Mouse (Mus musculus): ENCODE measurements around the gene Faf1. TPM values are rescaled to one million over a fixed set of nuclear protein-coding genes. Genes with fewer than 3 reads are reported as not detected.

The Faf1 gene
- polyA plus RNA-seq, 1 experiment from 2014 or later: 18.5 TPM

DNA sequence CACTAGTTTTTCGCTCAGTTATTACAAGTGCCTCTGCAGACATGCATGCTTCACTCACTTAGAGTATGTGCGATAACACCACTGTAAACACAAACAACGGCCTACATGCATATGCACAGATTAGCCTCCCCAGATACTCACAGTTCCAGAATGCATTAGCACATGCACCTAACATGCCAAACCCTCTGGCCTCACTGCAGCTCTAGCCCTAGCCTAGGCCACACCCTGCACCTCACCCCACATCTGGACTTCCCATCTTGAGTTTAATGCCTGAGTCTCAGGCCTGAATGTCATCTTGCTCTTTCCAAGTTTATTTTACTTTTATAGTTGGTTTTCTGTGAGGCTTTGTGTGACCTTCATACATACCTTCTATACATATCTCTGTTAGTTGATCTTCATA lies 272.9 kb downstream of the Faf1 start:
- Histone ChIP-seq H3K9ac (ENCODE audit: low read length) (no peak overlapping the region), H3K4me1 (ENCODE audit: control insufficient read depth, insufficient read depth, low read length) (no peaks in the 10 kb centered on the region), H3K4me2 (ENCODE audit: low read depth, low read length) (no peak overlapping the region), H3K9me3 (replicated peaks; ENCODE audit: control insufficient read depth, low read length) (no peaks in the 10 kb centered on the region), H3K4me3 (ENCODE audit: low read length) (no peak overlapping the region), H3K27me3 (ENCODE audit: control insufficient read depth, insufficient read depth, low read length) (no peaks in the 10 kb centered on the region), H3K36me3 (ENCODE audit: control insufficient read depth, insufficient read depth) (0 out of 2 replicates have a peak, but pooled peaks cover 3% of the 10 kb centered on the region), H3K27ac (ENCODE audit: low read length) (no peak overlapping the region)
- no peak for ATAC-seq (replicated peaks; ENCODE audit: extremely low read depth, insufficient read depth, low FRiP score)
- WGBS: 94% methylated on average over 3 of the region's 3 CpGs

DNA sequence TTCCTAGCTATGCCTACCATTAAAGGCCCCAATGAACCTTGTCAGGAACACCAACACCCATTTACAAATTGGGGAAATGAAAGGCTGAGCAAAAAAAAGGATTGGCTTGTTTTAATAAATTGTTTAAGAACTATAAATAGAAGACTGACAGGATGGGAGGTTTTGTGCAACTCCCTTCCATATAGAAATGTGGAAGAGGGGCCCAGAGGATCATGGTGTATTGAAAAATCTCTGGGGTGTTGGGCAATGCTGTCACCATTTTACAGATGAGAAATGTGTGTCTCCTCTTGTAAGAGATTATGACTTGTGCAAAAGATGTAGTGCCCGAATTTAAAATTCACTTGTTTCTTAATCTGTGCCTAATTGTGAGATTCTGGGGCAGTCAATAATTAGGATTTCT lies 277.1 kb downstream of the Faf1 start:
- Histone ChIP-seq H3K9me3 (replicated peaks; ENCODE audit: control insufficient read depth, low read length) (no peaks in the 10 kb centered on the region), H3K4me1 (ENCODE audit: control insufficient read depth, insufficient read depth, low read length) (no peaks in the 10 kb centered on the region), H3K27ac (ENCODE audit: low read length) (no peak overlapping the region), H3K4me3 (ENCODE audit: low read length) (no peak overlapping the region), H3K27me3 (ENCODE audit: control insufficient read depth, insufficient read depth, low read length) (no peaks in the 10 kb centered on the region), H3K36me3 (ENCODE audit: control insufficient read depth, insufficient read depth) (no peaks in the 10 kb centered on the region), H3K4me2 (ENCODE audit: low read depth, low read length) (no peak overlapping the region), H3K9ac (ENCODE audit: low read length) (no peak overlapping the region)
- no peak for ATAC-seq (replicated peaks; ENCODE audit: extremely low read depth, insufficient read depth, low FRiP score)
- WGBS: 78% methylated on average over 1 of the region's 1 CpGs

DNA sequence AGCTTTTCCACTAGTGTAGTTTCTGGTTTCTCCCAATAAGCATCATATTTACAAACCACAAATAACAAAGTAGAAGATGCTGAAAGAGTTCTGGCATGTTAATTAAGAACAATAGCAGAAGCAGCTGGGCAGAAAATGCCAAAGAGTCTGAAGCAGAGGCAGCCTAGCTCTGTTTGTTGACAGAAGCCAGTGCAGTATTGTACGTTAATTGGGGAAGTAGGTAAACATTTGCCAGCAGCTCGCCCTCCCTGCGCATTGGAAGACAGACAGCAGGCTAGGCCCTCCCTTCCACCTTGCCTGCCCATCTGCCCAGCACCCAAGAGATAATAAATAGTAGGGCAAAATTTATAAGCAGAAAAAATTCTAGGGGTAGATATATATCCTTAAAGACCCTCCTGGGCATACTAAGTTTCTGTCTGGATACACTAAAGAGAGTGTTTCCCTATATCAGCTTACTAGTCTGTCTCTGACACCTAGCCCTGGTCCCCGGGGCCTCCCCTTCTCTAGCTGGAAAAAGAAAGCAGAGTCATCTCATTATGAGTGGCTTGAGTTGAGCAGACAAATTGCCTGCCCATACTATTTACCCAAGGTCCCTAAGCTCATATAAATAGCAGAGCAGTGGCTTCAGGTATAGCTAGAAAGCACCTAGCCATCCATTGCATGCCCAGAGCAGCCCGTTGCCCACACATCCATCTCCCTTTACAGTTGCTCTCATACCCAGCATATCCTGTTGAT lies 284.0 kb downstream of the Faf1 start:
- H3K9ac ChIP-seq (ENCODE audit: low read length): no peak overlapping the region
- no peak for ATAC-seq (replicated peaks; ENCODE audit: extremely low read depth, insufficient read depth, low FRiP score)
- no peak overlapping the region for H3K27ac ChIP-seq (ENCODE audit: low read length)
- H3K9me3 ChIP-seq (replicated peaks; ENCODE audit: control insufficient read depth, low read length): no peaks in the 10 kb centered on the region
- 78% methylated on average over 5 of the region's 5 CpGs for WGBS
- no peak overlapping the region for H3K4me3 ChIP-seq (ENCODE audit: low read length)
- no peaks in the 10 kb centered on the region for H3K4me1 ChIP-seq (ENCODE audit: control insufficient read depth, insufficient read depth, low read length)
- no peaks in the 10 kb centered on the region for H3K27me3 ChIP-seq (ENCODE audit: control insufficient read depth, insufficient read depth, low read length)
- no peak overlapping the region for H3K4me2 ChIP-seq (ENCODE audit: low read depth, low read length)
- 0 out of 2 replicates have a peak, but pooled peaks cover 3% of the 10 kb centered on the region for H3K36me3 ChIP-seq (ENCODE audit: control insufficient read depth, insufficient read depth)

DNA sequence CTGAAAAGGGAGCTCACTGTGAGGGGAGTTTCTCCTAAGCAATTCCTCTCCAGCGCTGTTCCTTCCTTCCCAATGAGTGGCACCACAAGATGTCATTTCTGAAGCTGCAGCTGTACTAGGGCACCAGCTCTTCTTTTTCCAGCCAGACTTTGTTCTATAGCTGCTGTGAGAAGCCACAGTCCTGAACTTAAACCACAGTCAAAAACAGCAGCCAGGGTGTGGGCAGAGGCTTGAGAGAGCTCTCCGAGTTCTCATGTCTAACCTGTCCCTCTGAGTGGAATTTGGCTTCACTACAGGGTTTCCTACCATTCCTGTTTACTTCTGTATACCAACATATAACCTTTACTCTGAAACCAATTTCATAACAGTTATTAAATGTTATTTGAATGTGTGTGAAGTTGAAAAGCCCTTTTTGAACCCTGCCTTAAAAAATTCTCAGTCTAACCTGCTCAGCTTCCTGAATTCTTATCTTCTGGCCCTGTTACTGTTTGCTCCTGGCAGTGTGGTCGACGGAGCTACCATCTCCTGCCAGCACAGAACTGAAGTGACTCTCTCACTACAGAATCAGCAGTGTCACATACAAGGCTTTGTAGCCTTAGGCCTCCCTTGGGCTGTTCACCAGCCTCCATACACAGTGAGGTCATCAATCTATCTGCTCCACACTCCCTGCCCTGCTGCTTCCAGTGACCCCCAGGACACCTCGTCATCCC lies 287.3 kb downstream of the Faf1 start:
- Histone ChIP-seq H3K4me1 (ENCODE audit: control insufficient read depth, insufficient read depth, low read length) (no peaks in the 10 kb centered on the region), H3K27ac (ENCODE audit: low read length) (no peak overlapping the region), H3K4me3 (ENCODE audit: low read length) (no peak overlapping the region), H3K9me3 (replicated peaks; ENCODE audit: control insufficient read depth, low read length) (no peaks in the 10 kb centered on the region), H3K9ac (ENCODE audit: low read length) (no peak overlapping the region), H3K4me2 (ENCODE audit: low read depth, low read length) (no peak overlapping the region), H3K27me3 (ENCODE audit: control insufficient read depth, insufficient read depth, low read length) (no peaks in the 10 kb centered on the region), H3K36me3 (ENCODE audit: control insufficient read depth, insufficient read depth) (0 out of 2 replicates have a peak, but pooled peaks cover 3% of the 10 kb centered on the region)
- WGBS: 71% methylated on average over 5 of the region's 5 CpGs
- ATAC-seq (replicated peaks; ENCODE audit: extremely low read depth, insufficient read depth, low FRiP score): no peak

DNA sequence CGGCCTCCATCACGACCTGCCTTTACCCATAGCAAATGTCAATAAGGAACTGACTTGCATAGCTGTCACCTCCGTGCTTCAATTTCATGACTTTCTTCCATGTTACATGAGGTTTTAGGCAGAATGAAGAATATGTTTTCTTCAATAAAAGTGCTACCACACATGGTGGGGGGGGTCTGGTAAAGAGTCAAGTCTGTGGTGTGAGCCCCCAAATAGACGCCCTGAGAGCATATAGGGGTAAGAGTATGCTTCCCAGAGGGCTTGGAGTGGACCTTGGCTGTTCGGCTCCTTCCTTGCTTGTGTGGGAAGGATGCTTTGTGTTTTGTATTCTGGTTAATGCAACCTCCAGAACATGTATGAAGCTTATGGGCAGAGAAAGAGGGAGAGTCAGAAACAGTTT lies 293.2 kb downstream of the Faf1 start:
- H3K4me3 ChIP-seq (ENCODE audit: low read length): no peak overlapping the region
- no peaks in the 10 kb centered on the region for H3K4me1 ChIP-seq (ENCODE audit: control insufficient read depth, insufficient read depth, low read length)
- ATAC-seq (replicated peaks; ENCODE audit: extremely low read depth, insufficient read depth, low FRiP score): no peak
- no peak overlapping the region for H3K4me2 ChIP-seq (ENCODE audit: low read depth, low read length)
- H3K36me3 ChIP-seq (ENCODE audit: control insufficient read depth, insufficient read depth): no peaks in the 10 kb centered on the region
- H3K27me3 ChIP-seq (ENCODE audit: control insufficient read depth, insufficient read depth, low read length): peaks cover 39% of the 10 kb centered on the region
- WGBS: 80% methylated on average over 5 of the region's 5 CpGs
- H3K9me3 ChIP-seq (replicated peaks; ENCODE audit: control insufficient read depth, low read length): no peaks in the 10 kb centered on the region
- no peak overlapping the region for H3K27ac ChIP-seq (ENCODE audit: low read length)
- H3K9ac ChIP-seq (ENCODE audit: low read length): no peak overlapping the region

DNA sequence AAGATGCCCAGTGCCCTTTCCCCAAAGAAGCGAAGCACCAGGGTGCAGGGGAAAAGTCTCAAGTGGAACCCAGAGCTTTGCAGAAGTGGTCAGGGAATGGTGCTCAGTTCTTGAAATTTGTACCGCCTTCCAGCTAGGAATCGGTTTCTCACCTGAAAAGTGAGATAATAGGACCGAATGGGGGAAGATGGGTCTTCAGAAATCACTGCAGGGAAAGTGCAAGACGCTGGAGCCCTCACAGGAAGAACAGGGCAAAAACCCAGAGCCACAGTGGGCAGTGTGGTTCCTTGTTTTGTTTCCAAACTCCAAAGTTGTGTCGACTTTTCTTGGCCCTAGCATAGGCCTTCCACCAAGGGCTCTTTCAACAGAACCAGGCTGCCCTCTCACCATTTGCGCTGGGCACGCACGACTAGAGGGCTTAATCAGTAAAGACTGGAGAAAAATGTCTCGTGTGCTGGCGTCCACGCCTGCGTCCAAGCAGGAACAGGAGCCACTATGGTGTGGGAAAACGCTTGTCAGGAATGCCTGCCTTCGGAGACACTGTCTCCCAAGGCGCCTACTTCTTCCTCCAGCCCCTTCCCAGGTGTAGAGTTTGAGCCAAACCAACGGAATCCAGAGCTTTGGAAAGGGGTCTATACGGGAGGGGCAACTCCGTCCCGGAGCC lies 297.7 kb downstream of the Faf1 start:
- Histone ChIP-seq H3K27me3 (ENCODE audit: control insufficient read depth, insufficient read depth, low read length) (peaks cover 75% of the 10 kb centered on the region), H3K9me3 (replicated peaks; ENCODE audit: control insufficient read depth, low read length) (peaks cover 4% of the 10 kb centered on the region; the same call in 1 of the 2 replicates), H3K36me3 (ENCODE audit: control insufficient read depth, insufficient read depth) (no peaks in the 10 kb centered on the region), H3K4me3 (ENCODE audit: low read length) (no peak overlapping the region), H3K4me1 (ENCODE audit: control insufficient read depth, insufficient read depth, low read length) (peaks cover 14% of the 10 kb centered on the region), H3K9ac (ENCODE audit: low read length) (no peak overlapping the region), H3K27ac (ENCODE audit: low read length) (no peak overlapping the region), H3K4me2 (ENCODE audit: low read depth, low read length) (no peak overlapping the region)
- 4% methylated on average over 20 of the region's 20 CpGs for WGBS
- ATAC-seq (replicated peaks; ENCODE audit: extremely low read depth, insufficient read depth, low FRiP score): no peak

DNA sequence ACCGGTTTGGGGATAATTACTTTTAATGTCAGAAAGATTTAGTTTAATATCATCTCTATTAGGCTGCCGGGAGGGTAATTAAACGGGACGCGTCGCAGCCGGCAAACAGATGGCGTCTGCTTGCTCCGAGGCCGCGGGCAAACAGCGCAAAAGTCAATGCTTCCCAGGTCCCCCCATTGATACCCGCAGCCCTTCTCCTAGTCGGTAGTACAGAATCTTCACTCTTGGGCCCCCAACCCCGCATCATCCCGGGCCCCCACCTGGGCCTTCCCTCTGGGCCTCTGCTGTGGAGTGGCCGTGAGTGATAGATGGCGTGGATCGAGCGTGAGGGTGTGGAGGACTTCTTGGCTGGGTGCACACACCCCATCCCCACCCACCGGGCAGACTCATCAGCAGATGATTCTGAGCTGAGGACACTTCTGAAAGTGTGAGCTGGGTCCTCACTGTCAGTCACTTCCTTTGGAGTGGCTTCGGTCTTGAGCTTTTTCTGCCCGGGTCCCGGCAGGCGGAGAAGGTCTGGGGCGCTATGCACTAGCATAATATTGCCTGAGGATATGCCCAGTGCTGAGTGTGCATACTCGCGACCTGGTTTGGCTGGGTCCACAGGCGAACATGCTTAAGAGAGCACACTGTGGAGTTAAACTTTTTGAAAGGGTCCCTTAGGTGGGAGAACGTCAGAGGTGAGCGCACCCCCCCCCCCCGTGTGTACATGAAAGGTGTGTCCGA lies 298.4 kb downstream of the Faf1 start:
- whole genome bisulfite sequencing: 3% methylated on average over 33 of the region's 33 CpGs
- Histone ChIP-seq H3K9me3 (replicated peaks; ENCODE audit: control insufficient read depth, low read length) (peaks cover 4% of the 10 kb centered on the region; the same call in 1 of the 2 replicates), H3K4me3 (ENCODE audit: low read length) (peak overlapping the region; percentile 7; the same call in 1 of the 2 replicates), H3K27me3 (ENCODE audit: control insufficient read depth, insufficient read depth, low read length) (peaks cover 80% of the 10 kb centered on the region), H3K4me1 (ENCODE audit: control insufficient read depth, insufficient read depth, low read length) (peaks cover 14% of the 10 kb centered on the region), H3K4me2 (ENCODE audit: low read depth, low read length) (0 out of 2 replicates have a peak overlapping the region, but pooled peaks have one; percentile 13), H3K36me3 (ENCODE audit: control insufficient read depth, insufficient read depth) (no peaks in the 10 kb centered on the region), H3K27ac (ENCODE audit: low read length) (no peak overlapping the region), H3K9ac (ENCODE audit: low read length) (no peak overlapping the region)
- ATAC-seq (replicated peaks; ENCODE audit: extremely low read depth, insufficient read depth, low FRiP score): no peak

DNA sequence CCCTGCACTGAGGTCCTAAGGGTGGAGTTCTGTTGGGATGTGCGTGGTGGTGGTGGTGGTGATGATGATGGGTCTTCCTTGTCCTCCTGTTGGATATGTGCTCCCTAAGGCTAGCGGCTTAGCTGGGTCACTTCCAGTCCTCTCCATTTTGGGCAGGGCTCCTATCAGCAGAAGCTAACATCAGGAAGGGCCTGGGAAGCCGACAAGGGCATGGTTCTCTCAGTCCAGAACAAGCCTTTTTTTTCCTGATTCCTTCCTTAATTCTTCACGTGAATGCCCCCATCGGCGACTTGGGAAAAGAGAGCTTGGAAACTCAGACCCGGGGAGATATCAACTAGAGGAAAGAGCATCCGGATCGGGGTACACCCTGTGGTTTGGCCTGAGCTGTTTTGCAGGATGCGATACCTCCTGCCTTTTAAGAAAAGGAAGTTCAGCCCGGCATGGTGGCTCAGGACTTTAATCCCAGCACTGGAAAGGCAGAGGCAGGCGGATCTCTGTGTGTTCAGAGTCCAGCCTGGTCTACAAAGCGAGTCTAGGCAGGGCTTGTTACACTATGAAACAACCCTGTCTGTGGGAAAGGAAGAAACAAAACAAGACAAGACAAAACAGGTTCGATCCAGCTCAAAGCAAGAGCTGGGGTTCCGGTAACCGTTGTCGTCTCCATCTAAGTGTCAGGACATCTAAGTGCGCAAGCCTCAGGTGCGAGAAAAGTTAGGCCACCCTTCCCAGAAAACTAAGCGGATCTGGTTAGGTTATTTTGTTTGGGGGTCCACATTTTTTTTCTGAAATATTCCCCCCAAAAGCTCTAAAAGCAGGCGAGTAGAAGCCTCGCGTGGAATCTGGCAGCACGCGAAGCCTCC lies 299.2 kb downstream of the Faf1 start:
- Histone ChIP-seq H3K4me2 (ENCODE audit: low read depth, low read length) (no peak overlapping the region), H3K36me3 (ENCODE audit: control insufficient read depth, insufficient read depth) (no peaks in the 10 kb centered on the region), H3K4me1 (ENCODE audit: control insufficient read depth, insufficient read depth, low read length) (peaks cover 14% of the 10 kb centered on the region), H3K9me3 (replicated peaks; ENCODE audit: control insufficient read depth, low read length) (peaks cover 4% of the 10 kb centered on the region; the same call in 1 of the 2 replicates), H3K27me3 (ENCODE audit: control insufficient read depth, insufficient read depth, low read length) (peaks cover 86% of the 10 kb centered on the region), H3K4me3 (ENCODE audit: low read length) (no peak overlapping the region), H3K27ac (ENCODE audit: low read length) (no peak overlapping the region), H3K9ac (ENCODE audit: low read length) (no peak overlapping the region)
- ATAC-seq (replicated peaks; ENCODE audit: extremely low read depth, insufficient read depth, low FRiP score): no peak
- WGBS: 9% methylated on average over 25 of the region's 25 CpGs
